Mouse (Mus musculus) splenic B cell, adult 2 months (primary cell): ENCODE results near the gene Rrp1b.
"Not testable (repeated sequence)": the region's sequence is repeated elsewhere in the genome, so short reads cannot be mapped to it uniquely, and the experiment has no call there.

Experiments used
- DNase-seq: peaks from one replicate; pipeline ENCODE4 v3.0.0-alpha.2; 2011; ENCODE audit warnings: low read depth, low spot score
- H3K27me3 ChIP-seq: 2 replicates; pipeline ENCODE4 v1.6.1; 2012; ENCODE audit warnings: mild to moderate bottlenecking, low read length, moderate library complexity, mixed read lengths; ENCODE audit not compliant: control insufficient read depth, poor library complexity, insufficient read depth, severe bottlenecking
- H3K36me3 ChIP-seq: 2 replicates; pipeline ENCODE4 v1.6.1; 2012; ENCODE audit warnings: mild to moderate bottlenecking, low read length, moderate library complexity, mixed read lengths; ENCODE audit not compliant: control insufficient read depth, poor library complexity, insufficient read depth, severe bottlenecking

The Rrp1b gene

GRCm38 (mm10) chr17:32050609-32051008, 14.7 kb downstream of the Rrp1b start:
- DNase-seq, result no peak
- Histone ChIP-seq H3K27me3 (no peaks in the 10 kb centered on the region), H3K36me3 (peaks cover 4% of the 10 kb centered on the region)

GRCm38 (mm10) chr17:32052237-32053080, 16.6 kb downstream of the Rrp1b start:
- Histone ChIP-seq H3K36me3 (peaks cover 4% of the 10 kb centered on the region), H3K27me3 (no peaks in the 10 kb centered on the region)
- DNase-seq, result no peak

GRCm38 (mm10) chr17:32053677-32054076, 17.8 kb downstream of the Rrp1b start:
- H3K36me3 ChIP-seq, result peaks cover 6% of the 10 kb centered on the region
- no peak for DNase-seq
- H3K27me3 ChIP-seq, result no peaks in the 10 kb centered on the region

- Histone ChIP-seq H3K36me3 (peaks cover 5% of the 10 kb centered on the region; the same call in 1 of the 2 replicates), H3K27me3 (no peaks in the 10 kb centered on the region)
- DNase-seq, result no peak
Measured at GRCm38 (mm10) chr17:32057843-32058242, 21.9 kb downstream of the Rrp1b start.

- Histone ChIP-seq H3K36me3 (peaks cover 5% of the 10 kb centered on the region; the same call in 1 of the 2 replicates), H3K27me3 (no peaks in the 10 kb centered on the region)
- no peak for DNase-seq
Measured at GRCm38 (mm10) chr17:32059084-32059483, 23.2 kb downstream of the Rrp1b start.

- Histone ChIP-seq H3K27me3 (no peaks in the 10 kb centered on the region), H3K36me3 (peaks cover 5% of the 10 kb centered on the region; the same call in 1 of the 2 replicates)
- no peak for DNase-seq
Measured at GRCm38 (mm10) chr17:32061219-32061618, 25.3 kb downstream of the Rrp1b start.

GRCm38 (mm10) chr17:32063654-32064053, 27.8 kb downstream of the Rrp1b start:
- DNase-seq, result no peak
- no peaks in the 10 kb centered on the region for H3K27me3 ChIP-seq
- H3K36me3 ChIP-seq, result 0 out of 2 replicates have a peak, but pooled peaks cover 2% of the 10 kb centered on the region

GRCm38 (mm10) chr17:32064762-32065161, 28.9 kb downstream of the Rrp1b start:
- H3K27me3 ChIP-seq, H3K36me3 ChIP-seq, DNase-seq: not testable (repeated sequence)

- Histone ChIP-seq H3K27me3 (no peaks in the 10 kb centered on the region), H3K36me3 (no peaks in the 10 kb centered on the region)
- no peak for DNase-seq
Measured at GRCm38 (mm10) chr17:32067541-32067940, 31.6 kb downstream of the Rrp1b start.

GRCm38 (mm10) chr17:32068381-32068780, 32.5 kb downstream of the Rrp1b start:
- Histone ChIP-seq H3K36me3 (no peaks in the 10 kb centered on the region), H3K27me3 (no peaks in the 10 kb centered on the region)
- no peak for DNase-seq

- DNase-seq, result no peak
- no peaks in the 10 kb centered on the region for H3K27me3 ChIP-seq
- no peaks in the 10 kb centered on the region for H3K36me3 ChIP-seq
Measured at GRCm38 (mm10) chr17:32068810-32069209, 32.9 kb downstream of the Rrp1b start.

GRCm38 (mm10) chr17:32073359-32073758, 37.5 kb downstream of the Rrp1b start:
- peak; percentile 80 for DNase-seq
- no peaks in the 10 kb centered on the region for H3K36me3 ChIP-seq
- H3K27me3 ChIP-seq, result no peaks in the 10 kb centered on the region

GRCm38 (mm10) chr17:32074658-32075057, 38.8 kb downstream of the Rrp1b start:
- Histone ChIP-seq H3K36me3 (no peaks in the 10 kb centered on the region), H3K27me3 (no peaks in the 10 kb centered on the region)
- no peak for DNase-seq

GRCm38 (mm10) chr17:32075164-32075563, 39.3 kb downstream of the Rrp1b start:
- no peaks in the 10 kb centered on the region for H3K27me3 ChIP-seq
- H3K36me3 ChIP-seq, result no peaks in the 10 kb centered on the region
- DNase-seq, result peak; percentile 63

GRCm38 (mm10) chr17:32083351-32083750, 47.5 kb downstream of the Rrp1b start:
- H3K36me3 ChIP-seq, result no peaks in the 10 kb centered on the region
- no peaks in the 10 kb centered on the region for H3K27me3 ChIP-seq
- DNase-seq, result no peak
